16 mouse cellular contexts compared by ENCODE assay signal in genomic region chr3:31368259-31368658, GRCm38 (mm10). TPM values are rescaled to one million over a fixed set of nuclear protein-coding genes. Genes with fewer than 3 reads are reported as not detected.
"Had no signal": no experiment of that assay in that cellular context is flagged by ENCODE, and none has a peak within 500 bp of the region (broad histone marks: within the 10 kb centered on the region; RNA-seq: fewer than 3 reads in every experiment).

No protein-coding gene starts in this region.

- H3K27ac ChIP-seq: limb, embryonic 15.5 days; liver, embryonic 15.5 days; neural tube, embryonic 15.5 days had no signal

- H3K4me1 ChIP-seq: limb, embryonic 15.5 days; liver, embryonic 15.5 days had no signal

- DNase-seq: kidney, adult 11 months; kidney, postnatal 14 days; layer of hippocampus, adult 9-11 months; layer of hippocampus, postnatal 36 days; lung, embryonic 14.5 days; lung, postnatal 10 days; lung, postnatal 4 days; right cerebral cortex, adult 18-20 months; right cerebral cortex, postnatal 25 days; thymus, postnatal 4 days had no signal

- H3K9me3 ChIP-seq: limb, embryonic 15.5 days; liver, embryonic 15.5 days; neural tube, embryonic 15.5 days had no signal

- H3K36me3 ChIP-seq: limb, embryonic 15.5 days; liver, embryonic 15.5 days; neural tube, embryonic 15.5 days had no signal

- H3K27me3 ChIP-seq: limb, embryonic 15.5 days; liver, embryonic 15.5 days; neural tube, embryonic 15.5 days had no signal

- H3K9ac ChIP-seq: limb, embryonic 15.5 days; liver, embryonic 15.5 days; lung, embryonic 14.5 days; neural tube, embryonic 15.5 days had no signal

- H3K4me3 ChIP-seq: limb, embryonic 15.5 days; liver, embryonic 15.5 days; myocyte; neural tube, embryonic 15.5 days had no signal

- H3K4me2 ChIP-seq: limb, embryonic 15.5 days; liver, embryonic 15.5 days; lung, embryonic 14.5 days; midbrain, embryonic 11.5 days; neural tube, embryonic 15.5 days had no signal

RNA-seq across cellular contexts. Expression of gene Slc7a14, which starts 58.1 kb away (rescaled TPM):
- total RNA-seq: megakaryocyte, adult 5-6 weeks had no signal
- polyA plus RNA-seq: myocyte had no signal
